Mouse (Mus musculus): ENCODE measurements around the gene Mylk. TPM values are rescaled to one million over a fixed set of nuclear protein-coding genes. Genes with fewer than 3 reads are reported as not detected.

The Mylk gene
- polyA plus RNA-seq, 2 experiments from 2014 or later: 0.30 TPM; not detected in 1

DNA sequence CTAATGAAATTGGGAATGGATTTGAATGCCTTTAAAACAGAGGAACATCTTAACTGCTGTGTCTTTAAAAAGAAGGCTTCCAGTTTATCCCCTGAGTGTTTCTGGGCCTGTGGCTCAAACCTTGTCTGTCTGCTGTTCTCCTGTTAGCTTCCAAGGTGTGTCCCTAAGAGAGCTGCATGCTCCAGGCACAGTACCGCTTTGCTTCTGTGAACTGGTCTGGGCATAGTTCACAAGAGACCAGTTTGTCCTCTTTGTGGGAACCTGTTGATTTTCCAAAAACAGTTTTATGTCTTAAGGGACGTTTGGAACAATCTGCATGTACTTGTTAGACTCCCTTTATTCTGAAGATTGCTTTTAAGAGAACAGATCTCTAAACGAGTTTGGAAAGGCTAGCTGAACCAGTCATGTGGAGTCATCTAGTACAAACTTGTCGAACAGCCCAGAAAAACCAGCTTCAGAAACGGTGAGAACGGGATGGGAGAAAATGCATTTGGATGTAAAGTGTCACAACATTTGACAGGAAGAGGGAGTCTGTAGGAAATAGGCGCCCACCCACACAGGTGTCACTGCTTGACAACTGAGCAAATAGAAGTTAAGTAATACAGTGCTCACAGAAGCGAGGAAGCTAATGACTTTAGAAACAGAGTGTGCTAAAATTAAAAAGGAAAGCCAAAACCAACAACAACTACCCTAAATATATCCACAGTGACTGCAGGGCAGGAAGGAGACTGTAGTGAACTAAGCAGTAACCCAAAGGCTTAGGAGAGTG lies 289.0 kb downstream of the Mylk start:
- no peak for ATAC-seq

DNA sequence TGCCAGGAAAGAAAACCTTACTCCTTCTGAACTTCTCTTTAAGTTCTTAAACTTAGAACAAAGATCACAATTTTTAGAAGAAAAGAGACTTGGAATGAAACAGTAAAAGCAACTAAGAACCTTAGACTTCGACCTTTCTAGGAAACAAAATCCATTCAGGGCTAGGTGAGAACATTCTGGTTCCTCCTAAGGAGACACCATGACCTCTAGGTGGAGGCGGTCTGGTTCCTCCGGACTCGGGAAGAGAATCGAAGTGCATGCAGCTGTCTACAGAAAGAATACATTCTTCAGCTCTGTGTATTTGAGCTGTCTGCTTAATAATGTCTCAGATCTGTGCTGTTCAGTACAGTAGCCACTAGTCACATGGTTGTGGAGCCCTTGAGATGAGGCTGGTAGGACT lies 290.0 kb downstream of the Mylk start:
- no peak for ATAC-seq

DNA sequence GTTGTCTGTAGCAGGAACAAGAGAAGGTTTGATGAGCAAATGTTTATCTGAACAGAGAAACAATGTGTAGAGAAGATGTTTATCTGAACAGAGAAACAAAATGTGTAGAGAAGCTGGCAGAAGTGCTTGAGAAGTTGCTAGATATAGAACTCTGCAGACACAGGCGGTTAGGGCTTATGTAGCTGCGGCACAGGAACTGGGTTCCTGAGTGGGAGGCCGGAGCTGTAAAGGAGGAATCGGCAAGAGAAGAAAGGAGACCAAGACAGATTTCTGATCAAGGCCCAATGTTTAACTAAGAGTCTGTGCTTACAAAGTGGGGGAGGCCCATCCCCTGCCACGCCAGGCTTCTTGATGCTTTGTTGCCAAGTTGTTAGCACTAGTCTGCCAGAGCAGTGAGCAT lies 291.7 kb downstream of the Mylk start:
- ATAC-seq: no peak

DNA sequence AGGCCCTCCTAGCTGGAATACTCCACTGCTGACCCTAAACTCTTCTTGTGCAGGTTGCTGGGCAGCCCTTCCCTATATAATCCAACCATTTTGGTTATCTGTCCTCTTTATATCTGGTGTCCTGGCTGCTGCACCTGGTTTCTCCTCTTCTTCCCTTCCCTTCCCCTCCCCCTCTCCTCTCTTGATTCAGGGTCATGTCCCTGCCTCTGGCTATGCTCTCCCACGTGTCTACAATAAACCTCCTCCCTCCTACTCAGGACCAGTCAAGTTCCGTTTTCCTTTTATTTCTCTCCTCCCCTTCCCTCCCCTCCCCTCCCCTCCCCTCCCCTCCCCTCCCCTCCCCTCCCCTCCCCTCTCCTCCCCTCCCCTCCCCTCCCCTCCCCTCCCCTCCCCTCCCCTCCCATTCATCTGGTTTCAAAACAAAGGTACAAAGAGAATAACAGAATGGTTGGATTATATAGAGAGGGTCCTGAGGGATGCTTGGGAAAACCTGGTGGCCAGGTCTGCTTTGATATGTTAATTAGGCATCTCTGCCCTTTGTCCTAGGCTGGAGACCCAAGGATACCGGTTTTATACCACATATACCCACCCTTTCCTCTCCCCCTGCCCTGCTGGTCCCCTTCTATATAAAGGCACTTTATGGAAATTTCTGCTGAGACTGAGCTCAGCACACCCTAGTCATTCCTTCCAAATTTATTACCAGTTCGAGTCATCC lies 293.5 kb downstream of the Mylk start:
- ATAC-seq: no peak

DNA sequence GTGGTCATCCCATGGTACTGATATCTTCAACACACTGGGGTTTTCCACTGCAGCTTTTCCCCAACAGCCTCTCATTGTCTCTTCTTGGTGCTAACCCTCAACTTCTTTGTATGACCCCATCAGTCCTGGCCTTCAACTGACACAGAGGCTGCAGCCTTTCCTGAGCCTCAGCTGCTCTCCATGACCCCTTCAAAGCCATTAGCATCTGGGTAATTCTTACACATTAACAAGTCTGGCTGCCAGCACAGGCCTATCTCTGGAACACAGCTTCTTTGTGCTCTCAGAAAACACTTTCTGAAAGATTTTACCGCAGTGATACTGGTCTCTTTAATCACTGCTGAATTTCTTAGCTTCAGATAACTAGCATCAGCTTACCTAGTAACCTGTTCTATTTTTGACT lies 295.1 kb downstream of the Mylk start:
- no peak for ATAC-seq

DNA sequence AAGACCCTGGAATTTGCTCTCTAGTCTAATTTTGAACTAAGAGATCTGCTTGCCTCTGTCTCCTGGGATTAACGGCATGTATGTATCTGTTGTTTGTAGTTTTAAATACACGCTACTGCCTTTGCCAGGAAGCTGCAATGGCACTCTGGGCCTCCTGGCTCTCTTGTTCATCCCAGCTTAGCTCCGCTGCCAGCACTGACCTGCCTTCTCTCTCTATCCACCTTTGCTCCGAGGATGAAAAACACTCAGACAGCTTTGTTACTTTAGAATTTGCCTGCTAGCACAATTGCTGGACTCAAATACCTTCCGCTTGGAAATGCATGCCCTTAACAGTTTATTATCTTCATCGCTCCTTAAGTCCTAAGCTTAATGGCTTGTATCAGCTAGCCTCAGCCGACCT lies 296.0 kb downstream of the Mylk start:
- no peak for ATAC-seq

DNA sequence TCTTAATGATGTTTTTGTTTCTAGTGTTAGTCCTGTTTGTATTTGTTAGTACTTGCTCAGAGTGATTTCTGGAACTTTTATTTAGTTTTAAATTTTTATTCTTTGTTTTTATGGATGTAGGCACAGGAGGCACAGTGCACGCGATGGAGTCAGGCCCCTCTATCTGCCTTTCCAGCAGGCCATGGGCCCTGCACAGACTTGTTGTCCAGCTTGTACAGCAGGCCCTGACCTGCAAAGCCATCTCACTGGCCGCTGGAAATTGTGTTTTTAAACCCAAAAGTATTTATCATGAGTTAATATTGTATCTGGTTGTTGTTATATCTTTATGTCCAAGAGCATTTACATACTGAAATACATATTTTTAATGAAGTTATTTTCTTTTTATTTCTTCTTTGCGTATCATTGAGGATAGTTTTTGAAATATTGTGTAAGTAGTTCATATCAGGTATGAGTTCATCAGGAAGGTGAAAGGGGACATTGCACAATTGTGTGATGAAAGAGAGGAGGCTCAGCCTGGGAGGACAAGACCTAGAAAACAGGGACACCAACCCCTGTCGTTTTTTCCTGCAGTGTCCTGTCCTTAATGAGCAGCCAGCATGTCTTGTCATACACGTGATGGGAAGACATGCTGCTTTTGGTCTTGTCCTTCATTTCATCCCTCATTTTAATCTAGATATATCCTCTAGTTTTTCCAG lies 301.2 kb downstream of the Mylk start:
- no peak for ATAC-seq

DNA sequence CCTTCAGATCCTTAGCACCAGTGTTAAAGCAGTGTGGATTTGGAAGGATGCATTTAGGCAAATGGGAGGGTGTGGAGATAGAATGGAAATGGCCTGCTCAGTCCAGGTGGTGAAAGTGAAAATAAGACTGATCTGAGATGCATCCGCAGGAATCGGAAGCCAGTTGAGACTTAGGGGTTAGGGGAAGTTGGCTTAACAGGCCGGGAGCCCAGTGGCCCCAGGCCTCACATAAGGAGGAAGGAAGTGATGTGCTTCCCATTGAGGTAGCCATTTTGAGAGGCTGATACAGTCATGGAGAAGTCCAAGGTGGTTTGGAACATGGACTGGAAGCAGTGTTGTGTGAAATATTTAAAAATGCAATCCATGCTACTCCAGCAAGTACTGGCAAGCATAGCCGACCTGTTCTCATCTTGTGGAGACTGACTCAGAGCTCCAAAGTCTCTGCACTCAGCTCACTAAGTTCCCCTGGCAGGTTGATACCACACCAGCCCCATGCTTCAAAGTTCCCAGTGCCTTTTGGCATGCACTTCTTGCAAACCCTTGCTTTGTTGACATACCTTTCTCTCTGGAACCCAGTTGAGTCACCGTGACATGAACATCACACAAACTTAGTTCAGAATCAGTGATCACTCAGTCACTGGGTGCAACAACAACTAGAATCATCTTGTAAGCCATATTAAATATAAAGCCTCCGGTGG lies 302.4 kb downstream of the Mylk start:
- no peak for ATAC-seq

DNA sequence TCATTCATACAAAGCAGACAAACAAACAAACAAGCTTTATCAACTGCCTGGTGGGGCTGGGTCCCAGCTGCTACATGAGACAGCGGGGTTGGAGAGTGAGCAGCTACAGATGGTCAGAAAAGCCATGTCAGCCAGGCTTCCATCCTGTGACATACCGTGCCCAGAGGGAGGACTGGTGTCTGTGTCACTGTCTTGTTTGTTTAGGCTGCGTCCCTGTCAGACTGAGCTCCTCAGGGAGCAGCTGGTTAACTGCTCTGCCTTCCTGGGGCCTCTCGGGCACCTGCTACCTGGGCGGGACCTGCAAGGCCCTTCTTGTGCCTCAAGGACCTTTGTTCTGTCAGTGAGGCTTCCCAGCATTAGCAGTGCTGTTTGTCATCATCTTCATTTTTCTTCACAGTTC lies 306.1 kb downstream of the Mylk start:
- ATAC-seq: no peak

Other genes with a start within 250 kb of the Mylk start
- under 1 TPM in 1 of 2 experiments, not detected in 1; 0.34 TPM for gene Kalrn, start 171.7 kb upstream of the Mylk start, polyA plus RNA-seq (2017; shearing (Covaris generic))
- gene Ropn1, start 95.3 kb upstream of the Mylk start, polyA plus RNA-seq (2017; shearing (Covaris generic)): not detected
- 1 to 10 TPM; 2.9 to 3.1 TPM for gene Ccdc14, start 54.6 kb upstream of the Mylk start, polyA plus RNA-seq (2017; shearing (Covaris generic))

All from activated CD4-positive, CD25-positive, alpha-beta regulatory T cell, adult 4 months (primary cell).